ENCODE assay signal across 8 mouse cellular contexts in genomic region chr11:69012071-69012601, GRCm38 (mm10). TPM values are rescaled to one million over a fixed set of nuclear protein-coding genes. Genes with fewer than 3 reads are reported as not detected.
A peak's percentile ranks its signal among the peaks of the same experiment; 100 is the strongest.
DNase-seq lines count a peak whose midpoint lies in the region; ATAC-seq and TF ChIP-seq lines count a peak whose summit lies in the region.

No protein-coding gene starts in this region.

- TF ChIP-seq EP300 in ES-Bruce4 (IDR thresholded peaks at IDR 0.05; ENCODE audit: insufficient read depth, low read depth, low read length) = no peak

- H3K4me3 ChIP-seq in ES-Bruce4 (ENCODE audit: low read depth, low read length) = peak overlapping the region; percentile 98
- H3K4me3 ChIP-seq in forebrain, embryonic 14.5 days (ENCODE audit: low read depth, low read length) = peak overlapping the region; percentile 51
- H3K4me3 ChIP-seq in lung, adult 2 months (replicated peaks; ENCODE audit: extremely low read depth, low read depth, low read length) = peak overlapping the region; percentile 62

- intact Hi-C loops in heart, postnatal 14 days (cut with DNase I) = no loop called here

- no peaks in the 10 kb centered on the region for H3K27me3 ChIP-seq in ES-Bruce4 (ENCODE audit: control insufficient read depth, insufficient read depth, low read length, poor library complexity, severe bottlenecking)
- no peaks in the 10 kb centered on the region for H3K27me3 ChIP-seq in forebrain, embryonic 14.5 days (replicated peaks; ENCODE audit: control insufficient read depth, insufficient read depth, low read length)

- H3K27ac ChIP-seq in ES-Bruce4 (ENCODE audit: insufficient read depth, low read length) = peak overlapping the region; percentile 72
- H3K27ac ChIP-seq in forebrain, embryonic 14.5 days (ENCODE audit: low read depth, low read length) = peak overlapping the region; percentile 82

- H3K36me3 ChIP-seq in ES-Bruce4 (ENCODE audit: control insufficient read depth, insufficient read depth, low read length, poor library complexity, severe bottlenecking) = peaks cover 2% of the 10 kb centered on the region; the same call in 1 of the 2 replicates
- no peaks in the 10 kb centered on the region for H3K36me3 ChIP-seq in forebrain, embryonic 14.5 days (ENCODE audit: control insufficient read depth, insufficient read depth, low read length)

- DNase-seq in forebrain, embryonic 14.5 days (ENCODE audit: low spot score) = peak; percentile 97
- peak; percentile 79 to 89 for DNase-seq in heart, postnatal 14 days
- peak; percentile 82 to 92 for DNase-seq in layer of hippocampus, adult 18-20 months (ENCODE audit: low spot score in 2 of 2)
- peak; percentile 85 for DNase-seq in lung, adult 2 months
- DNase-seq in thymus, adult 18-20 months = peak; percentile 72 to 81

- 3% methylated on average over 18 of the region's 18 CpGs for WGBS in forebrain, embryonic 14.5 days
- WGBS in lung, adult 2 months = under 1% methylated on average over 18 of the region's 18 CpGs

- peak overlapping the region; percentile 89 for H3K9ac ChIP-seq in ES-Bruce4 (ENCODE audit: low read depth, poor library complexity, severe bottlenecking)
- peak overlapping the region; percentile 78 for H3K9ac ChIP-seq in forebrain, embryonic 14.5 days (ENCODE audit: low read length)

- H3K9me3 ChIP-seq in ES-Bruce4 (replicated peaks; ENCODE audit: control insufficient read depth, insufficient read depth, low read length, poor library complexity, severe bottlenecking) = no peaks in the 10 kb centered on the region
- no peaks in the 10 kb centered on the region for H3K9me3 ChIP-seq in forebrain, embryonic 14.5 days (replicated peaks; ENCODE audit: control insufficient read depth, low read length)

- ATAC-seq in cerebellum, adult (ENCODE audit: insufficient number of reproducible peaks, low FRiP score, low TSS enrichment) = peak; percentile 85; the same call in 1 of the 2 replicates
- peak; percentile 72 for ATAC-seq in forebrain, embryonic 14.5 days
- ATAC-seq in neutrophil, adult 5-6 weeks (ENCODE audit: extremely low read depth, insufficient number of reproducible peaks, low FRiP score, poor library complexity, severe bottlenecking) = peak; percentile 66

- peak; percentile 49 for TF ChIP-seq POLR2A in ES-Bruce4 (IDR thresholded peaks at IDR 0.05; ENCODE audit: insufficient read depth, low read length)
- TF ChIP-seq POLR2A in lung, adult 2 months (IDR thresholded peaks at IDR 0.05; ENCODE audit: borderline replicate concordance, extremely low read depth, low read depth, low read length) = peak; percentile 87; the same call in 1 of the 2 replicates

- no peak for TF ChIP-seq CTCF in ES-Bruce4 (IDR thresholded peaks at IDR 0.05; ENCODE audit: low read depth, low read length)
- TF ChIP-seq CTCF in lung, adult 2 months (IDR thresholded peaks at IDR 0.05; ENCODE audit: insufficient read depth, low read length) = no peak

- no peaks in the 10 kb centered on the region for H3K4me1 ChIP-seq in ES-Bruce4 (ENCODE audit: control insufficient read depth, insufficient read depth, low read length)
- peaks cover 11% of the 10 kb centered on the region for H3K4me1 ChIP-seq in forebrain, embryonic 14.5 days (ENCODE audit: control insufficient read depth, insufficient read depth, low read length)
- H3K4me1 ChIP-seq in lung, adult 2 months (ENCODE audit: control insufficient read depth, insufficient read depth, low read length) = peaks cover 3% of the 10 kb centered on the region; the same call in 1 of the 2 replicates

- peak overlapping the region; percentile 82 for H3K4me2 ChIP-seq in forebrain, embryonic 14.5 days (ENCODE audit: low read length)

RNA-seq across cellular contexts. Expression of gene Ctc1, which starts 3.6 kb away (rescaled TPM):
- polyA plus RNA-seq in ES-Bruce4 (2011; ENCODE audit: insufficient read depth, insufficient read length, low read depth, missing spikeins) = 164 and 169 TPM in 2 replicates
- 43.4 and 56.1 TPM in 2 replicates for polyA plus RNA-seq in forebrain, embryonic 14.5 days (2014; fragmentation: Nextera tagmentation; extraction: Ambion mirVana)
- 10 to 100 TPM; 13.1 to 16.5 TPM for total RNA-seq in heart, postnatal 14 days (2021)
- total RNA-seq in layer of hippocampus, adult 18-20 months (2021) = 10 to 100 TPM; 34.3 to 39.2 TPM
- 23.7 and 30.1 TPM in 2 replicates for polyA plus RNA-seq in lung, adult 2 months (2012; rRNA removed)
- 35.7 and 42.2 TPM in 2 replicates for total RNA-seq in neutrophil, adult 5-6 weeks (2017)

RNA-seq across cellular contexts. Expression of gene Pfas, which starts 3.9 kb away (rescaled TPM):
- 79.6 and 85.3 TPM in 2 replicates for polyA plus RNA-seq in ES-Bruce4 (2011; ENCODE audit: insufficient read depth, insufficient read length, low read depth, missing spikeins)
- polyA plus RNA-seq in forebrain, embryonic 14.5 days (2014; fragmentation: Nextera tagmentation; extraction: Ambion mirVana) = 14.1 and 15.6 TPM in 2 replicates
- 1 to 10 TPM; 7.6 to 7.7 TPM for total RNA-seq in heart, postnatal 14 days (2021)
- total RNA-seq in layer of hippocampus, adult 18-20 months (2021) = 10 to 100 TPM; 22.1 to 23.4 TPM
- polyA plus RNA-seq in lung, adult 2 months (2012; rRNA removed) = 10.0 and 11.3 TPM in 2 replicates
- total RNA-seq in neutrophil, adult 5-6 weeks (2017) = 11.9 and 16.4 TPM in 2 replicates

RNA-seq across cellular contexts. Expression of gene Aurkb, which starts 33.3 kb away (rescaled TPM):
- polyA plus RNA-seq in ES-Bruce4 (2011; ENCODE audit: insufficient read depth, insufficient read length, low read depth, missing spikeins) = 108 and 121 TPM in 2 replicates
- 69.2 and 74.0 TPM in 2 replicates for polyA plus RNA-seq in forebrain, embryonic 14.5 days (2014; fragmentation: Nextera tagmentation; extraction: Ambion mirVana)
- total RNA-seq in heart, postnatal 14 days (2021) = 1 to 10 TPM; 3.6 to 8.1 TPM
- total RNA-seq in layer of hippocampus, adult 18-20 months (2021) = not detected
- 3.2 and 6.8 TPM in 2 replicates for polyA plus RNA-seq in lung, adult 2 months (2012; rRNA removed)
- total RNA-seq in neutrophil, adult 5-6 weeks (2017) = 4.3 and 5.5 TPM in 2 replicates

RNA-seq across cellular contexts. Expression of gene Rangrf, which starts 37.2 kb away (rescaled TPM):
- 70.3 and 98.6 TPM in 2 replicates for polyA plus RNA-seq in ES-Bruce4 (2011; ENCODE audit: insufficient read depth, insufficient read length, low read depth, missing spikeins)
- 35.2 and 43.5 TPM in 2 replicates for polyA plus RNA-seq in forebrain, embryonic 14.5 days (2014; fragmentation: Nextera tagmentation; extraction: Ambion mirVana)
- total RNA-seq in heart, postnatal 14 days (2021) = 10 to 100 TPM; 51.9 to 61.2 TPM
- total RNA-seq in layer of hippocampus, adult 18-20 months (2021) = 10 to 100 TPM; 16.9 to 19.4 TPM
- 11.6 and 15.4 TPM in 2 replicates for polyA plus RNA-seq in lung, adult 2 months (2012; rRNA removed)
- total RNA-seq in neutrophil, adult 5-6 weeks (2017) = 2.1 and 2.4 TPM in 2 replicates

RNA-seq across cellular contexts. Expression of gene Slc25a35, which starts 44.2 kb away (rescaled TPM):
- polyA plus RNA-seq in ES-Bruce4 (2011; ENCODE audit: insufficient read depth, insufficient read length, low read depth, missing spikeins) = 3.4 and 4.6 TPM in 2 replicates
- 0.75 and 1.2 TPM in 2 replicates for polyA plus RNA-seq in forebrain, embryonic 14.5 days (2014; fragmentation: Nextera tagmentation; extraction: Ambion mirVana)
- total RNA-seq in heart, postnatal 14 days (2021) = 1 to 10 TPM; 4.5 to 5.5 TPM
- total RNA-seq in layer of hippocampus, adult 18-20 months (2021) = 1 to 10 TPM; 4.2 to 5.3 TPM
- polyA plus RNA-seq in lung, adult 2 months (2012; rRNA removed) = 34.0 and 40.4 TPM in 2 replicates
- 1.7 and 4.7 TPM in 2 replicates for total RNA-seq in neutrophil, adult 5-6 weeks (2017)

Comparison
In these comparisons a context has a peak if more than half of its experiments do, and no peak if none do; other contexts are left out.
1. Peak in every context shown above with its lines: DNase-seq, ATAC-seq, H3K4me3 ChIP-seq and H3K27ac ChIP-seq.